Mouse (Mus musculus): Measurements from ENCODE around the gene Ugp2.

GRCm38 (mm10) chr11:21386790-21387189 is 15.8 kb upstream of the Ugp2 start:
- TF ChIP-seq CTCF (conservative IDR thresholded peaks at IDR 0.05 in 1 of 2, IDR thresholded peaks at IDR 0.05 in 1 of 2; ENCODE audit: low read depth in 2 of 2, low read length in 2 of 2) (no peak), POLR2A (IDR thresholded peaks at IDR 0.05; ENCODE audit: low read depth, low read length) (no peak), ZKSCAN1 (IDR thresholded peaks at IDR 0.05; ENCODE audit: borderline replicate concordance, low read depth, low read length) (no peak), NRF1 (IDR thresholded peaks at IDR 0.05; ENCODE audit: low read depth, low read length) (no peak), USF1 (IDR thresholded peaks at IDR 0.05; ENCODE audit: low read depth, low read length) (no peak), ELF1 (IDR thresholded peaks at IDR 0.05; ENCODE audit: low read depth, low read length) (no peak)

Measured in CH12.LX (cell line).